Mouse (Mus musculus) WW6 (cell line): ENCODE data around the gene Klf7.
"Not testable (repeated sequence)": the region's sequence is repeated elsewhere in the genome, so short reads cannot be mapped to it uniquely, and the experiment has no call there.

Source experiments
- DNase-seq: peaks from one replicate; pipeline ENCODE4 v3.0.0-alpha.2; 2013; ENCODE audit warnings: low read depth, low spot score

Klf7 gene

GRCm38 (mm10) chr1:64121559-64122465, at the start of gene Klf7:
Gene Klf7 (minus strand): TSS chr1:64122282.
- DNase-seq, result peak; percentile 91

- DNase-seq, result no peak
Measured at GRCm38 (mm10) chr1:64164526-64165062, 42.5 kb upstream of the Klf7 start.

GRCm38 (mm10) chr1:64158766-64159165, 36.7 kb upstream of the Klf7 start:
- peak; percentile 11 for DNase-seq

- DNase-seq, result no peak
Measured at GRCm38 (mm10) chr1:64149185-64149584, 27.1 kb upstream of the Klf7 start.

GRCm38 (mm10) chr1:64142691-64143445, 20.8 kb upstream of the Klf7 start:
- no peak for DNase-seq

GRCm38 (mm10) chr1:64134439-64134838, 12.4 kb upstream of the Klf7 start:
- DNase-seq, result no peak

- no peak for DNase-seq
Measured at GRCm38 (mm10) chr1:64126822-64127221, 4.7 kb upstream of the Klf7 start.

GRCm38 (mm10) chr1:64122466-64122830, 366 bp upstream of the Klf7 start:
- no peak for DNase-seq

- DNase-seq, result no peak
Measured at GRCm38 (mm10) chr1:64120811-64121515, 1.1 kb downstream of the Klf7 start.

GRCm38 (mm10) chr1:64120421-64120810, 1.7 kb downstream of the Klf7 start:
- no peak for DNase-seq

GRCm38 (mm10) chr1:64119851-64120250, 2.2 kb downstream of the Klf7 start:
- no peak for DNase-seq

GRCm38 (mm10) chr1:64119358-64119794, 2.7 kb downstream of the Klf7 start:
- no peak for DNase-seq

- no peak for DNase-seq
Measured at GRCm38 (mm10) chr1:64118285-64119170, 3.6 kb downstream of the Klf7 start.

- DNase-seq, result no peak
Measured at GRCm38 (mm10) chr1:64117478-64118284, 4.4 kb downstream of the Klf7 start.

- DNase-seq, result no peak
Measured at GRCm38 (mm10) chr1:64116746-64117455, 5.2 kb downstream of the Klf7 start.

- DNase-seq, result no peak
Measured at GRCm38 (mm10) chr1:64114579-64114978, 7.5 kb downstream of the Klf7 start.

GRCm38 (mm10) chr1:64108653-64109052, 13.4 kb downstream of the Klf7 start:
- DNase-seq, result not testable (repeated sequence)

- DNase-seq, result no peak
Measured at GRCm38 (mm10) chr1:64107526-64107925, 14.6 kb downstream of the Klf7 start.

- DNase-seq, result no peak
Measured at GRCm38 (mm10) chr1:64106127-64106526, 16.0 kb downstream of the Klf7 start.
